Mouse (Mus musculus): ENCODE measurements around the gene Donson.
A peak's percentile ranks its signal among the peaks of the same experiment; 100 is the strongest.

The Donson gene

GRCm38 (mm10) chr16:91689791-91690190 lies 1.2 kb upstream of the Donson start:
- DNase-seq (ENCODE audit: low read depth, low spot score) = no peak

- no peak for DNase-seq (ENCODE audit: low read depth, low spot score)
Measured at GRCm38 (mm10) chr16:91688023-91688618, 449 bp downstream of the Donson start.

GRCm38 (mm10) chr16:91686369-91686768 lies 2.2 kb downstream of the Donson start:
- DNase-seq (ENCODE audit: low read depth, low spot score) = no peak

- peak; percentile 20 for DNase-seq (ENCODE audit: low read depth, low spot score)
Measured at GRCm38 (mm10) chr16:91685526-91685925, 3.0 kb downstream of the Donson start.

GRCm38 (mm10) chr16:91680656-91681055 lies 7.9 kb downstream of the Donson start:
- DNase-seq (ENCODE audit: low read depth, low spot score) = no peak

GRCm38 (mm10) chr16:91678147-91678911 lies 10.2 kb downstream of the Donson start:
- DNase-seq (ENCODE audit: low read depth, low spot score) = no peak

GRCm38 (mm10) chr16:91674500-91674899 lies 14.1 kb downstream of the Donson start:
- no peak for DNase-seq (ENCODE audit: low read depth, low spot score)

- DNase-seq (ENCODE audit: low read depth, low spot score) = no peak
Measured at GRCm38 (mm10) chr16:91663795-91664194, 24.8 kb downstream of the Donson start.

GRCm38 (mm10) chr16:91662336-91662735 lies 26.2 kb downstream of the Donson start:
- DNase-seq (ENCODE audit: low read depth, low spot score) = no peak

GRCm38 (mm10) chr16:91661397-91661796 lies 27.2 kb downstream of the Donson start:
- no peak for DNase-seq (ENCODE audit: low read depth, low spot score)

GRCm38 (mm10) chr16:91659798-91660197 lies 28.8 kb downstream of the Donson start:
- DNase-seq (ENCODE audit: low read depth, low spot score) = no peak

GRCm38 (mm10) chr16:91658471-91658870 lies 30.1 kb downstream of the Donson start:
- no peak for DNase-seq (ENCODE audit: low read depth, low spot score)

GRCm38 (mm10) chr16:91657285-91657684 lies 31.3 kb downstream of the Donson start:
- DNase-seq (ENCODE audit: low read depth, low spot score) = no peak

GRCm38 (mm10) chr16:91655285-91655684 lies 33.3 kb downstream of the Donson start:
- DNase-seq (ENCODE audit: low read depth, low spot score) = no peak

GRCm38 (mm10) chr16:91652191-91652590 lies 36.4 kb downstream of the Donson start:
- DNase-seq (ENCODE audit: low read depth, low spot score) = no peak

- no peak for DNase-seq (ENCODE audit: low read depth, low spot score)
Measured at GRCm38 (mm10) chr16:91649781-91650180, 38.8 kb downstream of the Donson start.

- no peak for DNase-seq (ENCODE audit: low read depth, low spot score)
Measured at GRCm38 (mm10) chr16:91649246-91649645, 39.3 kb downstream of the Donson start.

GRCm38 (mm10) chr16:91648220-91648550 lies 40.4 kb downstream of the Donson start:
- DNase-seq (ENCODE audit: low read depth, low spot score) = peak; percentile 48

GRCm38 (mm10) chr16:91647461-91648219 lies 40.9 kb downstream of the Donson start, which contains the start of gene Son:
Son (plus strand) TSS chr16:91647506.
- DNase-seq (ENCODE audit: low read depth, low spot score) = peak; percentile 99

- DNase-seq (ENCODE audit: low read depth, low spot score) = peak; percentile 92
Measured at GRCm38 (mm10) chr16:91646681-91647419, 41.7 kb downstream of the Donson start, which contains the start of gene Gart. Gart (minus strand) TSS chr16:91646952.

- DNase-seq (ENCODE audit: low read depth, low spot score) = no peak
Measured at GRCm38 (mm10) chr16:91645995-91646602, 42.5 kb downstream of the Donson start.
